Mouse (Mus musculus) hindbrain, postnatal 0 days (tissue): ENCODE results near the gene A730061H03Rik. TPM values are rescaled to one million over a fixed set of nuclear protein-coding genes. Genes with fewer than 3 reads are reported as not detected.

ENCODE experiments used
- ATAC-seq: fragments of 200-750 bp; cut with Nextera tagmentation; 2 replicates; pipeline ENCODE4 v1.8.0; 2017; ENCODE audit warnings: mild to moderate bottlenecking, moderate TSS enrichment, moderate library complexity
- DNase-seq: peaks from one replicate; pipeline ENCODE4 v3.0.0-alpha.2; 2015; ENCODE audit warnings: low spot score
- H3K27ac ChIP-seq: fragments of 300-500 bp; sonication (generic); 2 replicates; pipeline ENCODE4 v1.5.1; 2014; ENCODE audit warnings: mild to moderate bottlenecking
- H3K27me3 ChIP-seq: fragments of 300-500 bp; sonication (generic); 2 replicates; pipeline ENCODE4 v1.6.1; 2014; ENCODE audit warnings: low read length, mixed read lengths; ENCODE audit not compliant: insufficient read depth
- H3K36me3 ChIP-seq: fragments of 300-500 bp; sonication (generic); 2 replicates; pipeline ENCODE4 v1.6.1; 2014; ENCODE audit warnings: low read length, mixed read lengths; ENCODE audit not compliant: insufficient read depth
- H3K4me1 ChIP-seq: fragments of 300-500 bp; sonication (generic); 2 replicates; pipeline ENCODE4 v1.6.1; 2014; ENCODE audit warnings: antibody characterized with exemption, low read length, mixed read lengths; ENCODE audit not compliant: insufficient read depth
- H3K4me2 ChIP-seq: fragments of 300-500 bp; sonication (generic); 2 replicates; pipeline ENCODE4 v1.6.1; 2014; ENCODE audit warnings: low read depth, mild to moderate bottlenecking, low read length, moderate library complexity, mixed read lengths
- H3K4me3 ChIP-seq: fragments of 300-500 bp; sonication (generic); 2 replicates; pipeline ENCODE4 v1.5.1; 2014; ENCODE audit warnings: low read length
- H3K9ac ChIP-seq: fragments of 300-500 bp; sonication (generic); replicated peaks from 2 replicates; pipeline ENCODE4 v1.6.1; 2014; ENCODE audit warnings: mild to moderate bottlenecking, low read length, moderate library complexity, mixed read lengths
- H3K9me3 ChIP-seq: fragments of 300-500 bp; sonication (generic); 2 replicates; pipeline ENCODE4 v1.6.1; 2016; ENCODE audit warnings: low read length, mixed read lengths
- CTCF ChIP-seq: IDR thresholded peaks from 2 replicates; pipeline ENCODE4 v1.5.1; 2016; ENCODE audit warnings: antibody characterized with exemption, control low read depth, low read depth
- WGBS: fragments of 180-500 bp; shearing (Covaris S2); extraction: QIAGEN DNeasy Blood & Tissue Kit; methylation state at CpG from one replicate; pipeline ENCODE4 v1.1.7; 2014; 5-methylcytosine and 5-hydroxymethylcytosine counted together
- polyA plus RNA-seq: library from polyadenylated mRNA; unstranded; fragments of >200 nt; fragmentation: Nextera tagmentation; extraction: Ambion mirVana; gene quantifications from 2 replicates; pipeline ENCODE4 v1.2.1, GENCODE M21; 2015
- total RNA-seq: library from RNA; depleted of rRNA; stranded (reverse); fragments of >200 nt; gene quantifications from 2 replicates; pipeline ENCODE4 v1.2.3, GENCODE M21; 2014; rRNA removed

The A730061H03Rik gene
- total and polyA plus RNA-seq, 2 experiments from 2014 or later: not detected

- WGBS: 65% methylated on average over 22 of the region's 22 CpGs
- ATAC-seq: peak; percentile 52
- no peak for DNase-seq
- Histone ChIP-seq H3K4me2 (peak within 1 kb of the TSS; percentile 31), H3K4me1 (peaks cover 4% of the 10 kb centered on the region; the same call in 1 of the 2 replicates), H3K27ac (peak within 1 kb of the TSS; percentile 41; the same call in 1 of the 2 replicates), H3K27me3 (no peaks in the 10 kb centered on the region), H3K36me3 (peaks cover 8% of the 10 kb centered on the region; the same call in 1 of the 2 replicates), H3K9me3 (no peaks in the 10 kb centered on the region), H3K4me3 (peak within 1 kb of the TSS; percentile 2; the same call in 1 of the 2 replicates), H3K9ac (peak within 1 kb of the TSS; percentile 28; the same call in 1 of the 2 replicates)
- TF ChIP-seq CTCF: no peak
Observed at GRCm38 (mm10) chr14:55510125-55510731, 50.0 kb downstream of the A730061H03Rik start, which contains the start of gene Cpne6. TSS of gene Cpne6 (plus strand) at chr14:55510445.

Other genes with a start within 250 kb of the A730061H03Rik start
- 15.8 and 18.4 TPM in 2 replicates for gene Dhrs4, start 81.6 kb downstream of the A730061H03Rik start, total RNA-seq
- gene Dhrs4, start 81.6 kb downstream of the A730061H03Rik start, polyA plus RNA-seq: 28.1 and 29.6 TPM in 2 replicates
- 90.5 and 120 TPM in 2 replicates for gene Carmil3, start 69.8 kb downstream of the A730061H03Rik start, total RNA-seq
- gene Carmil3, start 69.8 kb downstream of the A730061H03Rik start, polyA plus RNA-seq: 23.8 and 25.2 TPM in 2 replicates
- gene Cpne6, start 50.0 kb downstream of the A730061H03Rik start, total RNA-seq: 8.3 and 19.7 TPM in 2 replicates
- gene Cpne6, start 50.0 kb downstream of the A730061H03Rik start, polyA plus RNA-seq: 25.3 and 28.0 TPM in 2 replicates
- 4.4 and 7.1 TPM in 2 replicates for gene Nrl, start 35.4 kb downstream of the A730061H03Rik start, total RNA-seq
- 0.23 and 0.33 TPM in 2 replicates for gene Nrl, start 35.4 kb downstream of the A730061H03Rik start, polyA plus RNA-seq
- 30.5 and 32.0 TPM in 2 replicates for gene Pck2, start 20.1 kb downstream of the A730061H03Rik start, total RNA-seq
- 19.9 and 22.5 TPM in 2 replicates for gene Pck2, start 20.1 kb downstream of the A730061H03Rik start, polyA plus RNA-seq
- 97.9 and 118 TPM in 2 replicates for gene Dcaf11, start 400 bp downstream of the A730061H03Rik start, total RNA-seq
- gene Dcaf11, start 400 bp downstream of the A730061H03Rik start, polyA plus RNA-seq: 94.1 and 102 TPM in 2 replicates
- gene Fitm1, start 15.2 kb upstream of the A730061H03Rik start, total RNA-seq: 2.9 TPM in 1 of 2 replicates, not detected in the other
- 0.25 TPM in 1 of 2 replicates, not detected in the other for gene Fitm1, start 15.2 kb upstream of the A730061H03Rik start, polyA plus RNA-seq
- gene Psme1, start 17.7 kb upstream of the A730061H03Rik start, total RNA-seq: 86.5 and 128 TPM in 2 replicates
- gene Psme1, start 17.7 kb upstream of the A730061H03Rik start, polyA plus RNA-seq: 226 and 244 TPM in 2 replicates
- gene Emc9, start 24.9 kb upstream of the A730061H03Rik start, total RNA-seq: 26.6 and 51.6 TPM in 2 replicates
- gene Emc9, start 24.9 kb upstream of the A730061H03Rik start, polyA plus RNA-seq: 79.0 and 82.2 TPM in 2 replicates
- gene Psme2, start 30.7 kb upstream of the A730061H03Rik start, total RNA-seq: 51.9 and 57.6 TPM in 2 replicates
- gene Psme2, start 30.7 kb upstream of the A730061H03Rik start, polyA plus RNA-seq: 163 and 208 TPM in 2 replicates
- 23.6 and 25.5 TPM in 2 replicates for gene Rnf31, start 31.3 kb upstream of the A730061H03Rik start, total RNA-seq
- gene Rnf31, start 31.3 kb upstream of the A730061H03Rik start, polyA plus RNA-seq: 21.0 and 21.2 TPM in 2 replicates
- 14.8 and 18.4 TPM in 2 replicates for gene Irf9, start 43.2 kb upstream of the A730061H03Rik start, total RNA-seq
- 7.3 and 10.1 TPM in 2 replicates for gene Irf9, start 43.2 kb upstream of the A730061H03Rik start, polyA plus RNA-seq
- gene Rec8, start 57.6 kb upstream of the A730061H03Rik start, total RNA-seq: 11.6 and 12.8 TPM in 2 replicates
- gene Rec8, start 57.6 kb upstream of the A730061H03Rik start, polyA plus RNA-seq: 12.2 and 14.1 TPM in 2 replicates
- gene Ipo4, start 75.6 kb upstream of the A730061H03Rik start, total RNA-seq: 120 and 132 TPM in 2 replicates
- 92.5 and 106 TPM in 2 replicates for gene Ipo4, start 75.6 kb upstream of the A730061H03Rik start, polyA plus RNA-seq
- 2.8 and 7.9 TPM in 2 replicates for gene Gm49378, start 77.5 kb upstream of the A730061H03Rik start, total RNA-seq
- gene Gm49378, start 77.5 kb upstream of the A730061H03Rik start, polyA plus RNA-seq: 1.0 and 1.4 TPM in 2 replicates
- gene Tm9sf1, start 83.4 kb upstream of the A730061H03Rik start, total RNA-seq: 55.3 and 59.3 TPM in 2 replicates
- gene Tm9sf1, start 83.4 kb upstream of the A730061H03Rik start, polyA plus RNA-seq: 59.7 and 62.8 TPM in 2 replicates
- 0.32 and 1.3 TPM in 2 replicates for gene Tssk4, start 89.8 kb upstream of the A730061H03Rik start, total RNA-seq
- 0.24 and 0.28 TPM in 2 replicates for gene Tssk4, start 89.8 kb upstream of the A730061H03Rik start, polyA plus RNA-seq
- 40.6 and 45.1 TPM in 2 replicates for gene Mdp1, start 100.1 kb upstream of the A730061H03Rik start, total RNA-seq
- gene Mdp1, start 100.1 kb upstream of the A730061H03Rik start, polyA plus RNA-seq: 70.6 and 70.8 TPM in 2 replicates
- 17.5 and 24.3 TPM in 2 replicates for gene Gmpr2, start 111.5 kb upstream of the A730061H03Rik start, total RNA-seq
- gene Gmpr2, start 111.5 kb upstream of the A730061H03Rik start, polyA plus RNA-seq: 36.9 and 37.6 TPM in 2 replicates
- 128 and 143 TPM in 2 replicates for gene Nedd8, start 111.7 kb upstream of the A730061H03Rik start, total RNA-seq
- 629 TPM in 2 replicates for gene Nedd8, start 111.7 kb upstream of the A730061H03Rik start, polyA plus RNA-seq
- gene Tinf2, start 121.4 kb upstream of the A730061H03Rik start, total RNA-seq: 18.7 and 21.9 TPM in 2 replicates
- gene Tinf2, start 121.4 kb upstream of the A730061H03Rik start, polyA plus RNA-seq: 23.8 and 27.3 TPM in 2 replicates
- 0.10 and 0.11 TPM in 2 replicates for gene Tgm1, start 153.5 kb upstream of the A730061H03Rik start, total RNA-seq
- gene Tgm1, start 153.5 kb upstream of the A730061H03Rik start, polyA plus RNA-seq: 0.06 and 0.16 TPM in 2 replicates
- 78.7 and 83.8 TPM in 2 replicates for gene Rabggta, start 161.9 kb upstream of the A730061H03Rik start, total RNA-seq
- gene Rabggta, start 161.9 kb upstream of the A730061H03Rik start, polyA plus RNA-seq: 50.4 and 51.9 TPM in 2 replicates
- 62.0 and 69.2 TPM in 2 replicates for gene Dhrs1, start 185.3 kb upstream of the A730061H03Rik start, total RNA-seq
- gene Dhrs1, start 185.3 kb upstream of the A730061H03Rik start, polyA plus RNA-seq: 86.0 and 88.3 TPM in 2 replicates
- gene Nop9, start 185.3 kb upstream of the A730061H03Rik start, total RNA-seq: 19.9 and 28.9 TPM in 2 replicates
- gene Nop9, start 185.3 kb upstream of the A730061H03Rik start, polyA plus RNA-seq: 23.0 and 23.5 TPM in 2 replicates
- gene Cideb, start 198.1 kb upstream of the A730061H03Rik start, total RNA-seq: 1.9 TPM in 1 of 2 replicates, not detected in the other
- gene Cideb, start 198.1 kb upstream of the A730061H03Rik start, polyA plus RNA-seq: 0.75 and 0.81 TPM in 2 replicates
- 0.16 and 0.32 TPM in 2 replicates for gene Ltb4r2, start 201.0 kb upstream of the A730061H03Rik start, total RNA-seq
- 0.69 and 0.78 TPM in 2 replicates for gene Ltb4r2, start 201.0 kb upstream of the A730061H03Rik start, polyA plus RNA-seq
- gene Ltb4r1, start 205.6 kb upstream of the A730061H03Rik start, total RNA-seq: 0.43 and 0.52 TPM in 2 replicates
- 0.64 and 0.71 TPM in 2 replicates for gene Ltb4r1, start 205.6 kb upstream of the A730061H03Rik start, polyA plus RNA-seq
- 5.6 and 5.8 TPM in 2 replicates for gene Adcy4, start 223.7 kb upstream of the A730061H03Rik start, total RNA-seq
- gene Adcy4, start 223.7 kb upstream of the A730061H03Rik start, polyA plus RNA-seq: 1.7 and 2.8 TPM in 2 replicates
- gene Ripk3, start 228.5 kb upstream of the A730061H03Rik start, total RNA-seq: 0.42 and 1.7 TPM in 2 replicates
- 1.7 and 2.0 TPM in 2 replicates for gene Ripk3, start 228.5 kb upstream of the A730061H03Rik start, polyA plus RNA-seq